In the genomic region with DNA sequence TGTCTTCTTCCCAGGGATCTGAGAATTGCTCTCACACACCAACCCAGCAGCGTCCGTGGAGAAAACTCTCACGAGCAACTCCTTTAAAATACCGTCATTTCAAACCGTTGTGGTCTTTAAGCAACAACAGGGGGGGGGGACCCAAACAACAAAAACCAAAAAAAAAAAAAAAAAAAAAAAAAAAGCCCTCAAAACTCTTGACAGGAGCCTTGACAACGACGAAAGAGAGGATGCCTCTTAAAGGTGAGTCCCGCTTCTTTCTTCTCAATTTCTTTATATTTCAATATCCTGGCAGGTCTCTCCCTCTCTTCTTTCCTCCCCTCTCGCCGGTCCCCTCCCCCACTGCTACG, we compare ENCODE assay signal across 8 mouse cellular contexts. TPM values are rescaled to one million over a fixed set of nuclear protein-coding genes. Genes with fewer than 3 reads are reported as not detected.
DNase-seq lines count a peak whose midpoint lies in the region; ATAC-seq and TF ChIP-seq lines count a peak whose summit lies in the region.

No protein-coding gene starts in this region.

- DNase-seq in heart, postnatal 36 days = no peak
- no peak for DNase-seq in G1E (ENCODE audit: low spot score)
- no peak for DNase-seq in testis, postnatal 14 days (ENCODE audit: low spot score)
- DNase-seq in thymus, postnatal 14 days = no peak
- no peak for DNase-seq in cerebellum, adult 11 months

- H3K4me2 ChIP-seq in heart, embryonic 14.5 days (ENCODE audit: low read length) = peak overlapping the region; percentile 70
- H3K4me2 ChIP-seq in hindbrain, embryonic 12.5 days (replicated peaks) = peak overlapping the region; percentile 61
- H3K4me2 ChIP-seq in midbrain, embryonic 12.5 days (replicated peaks) = peak overlapping the region; percentile 59

- peaks cover 14 to 30% of the 10 kb centered on the region in 2 experiments; a peak in 3 of 4 replicates for H3K4me1 ChIP-seq in heart, embryonic 14.5 days (ENCODE audit: control insufficient read depth in 2 of 2, insufficient read depth in 2 of 2, low read length in 2 of 2)
- peaks cover 54% of the 10 kb centered on the region for H3K4me1 ChIP-seq in G1E (ENCODE audit: insufficient read depth, low read depth, low read length)
- H3K4me1 ChIP-seq in hindbrain, embryonic 12.5 days = peaks cover 40% of the 10 kb centered on the region
- H3K4me1 ChIP-seq in midbrain, embryonic 12.5 days = peaks cover 55% of the 10 kb centered on the region

- intact Hi-C loops in heart, postnatal 36 days (cut with DNase I) = loop anchor here (5.0 kb wide), 1 partner anchor 227 kb away; the partner anchor contains the start of genes Elp4 and Immp1l

- under 1% methylated on average over 11 of the region's 11 CpGs for WGBS in heart, embryonic 14.5 days
- WGBS in hindbrain, embryonic 12.5 days = 0% methylated on average over 11 of the region's 11 CpGs
- 2% methylated on average over 11 of the region's 11 CpGs for WGBS in midbrain, embryonic 12.5 days

- H3K9me3 ChIP-seq in heart, embryonic 14.5 days (ENCODE audit: control insufficient read depth, low read length) = no peaks in the 10 kb centered on the region
- no peaks in the 10 kb centered on the region for H3K9me3 ChIP-seq in G1E (replicated peaks)
- H3K9me3 ChIP-seq in hindbrain, embryonic 12.5 days (replicated peaks) = no peaks in the 10 kb centered on the region
- no peaks in the 10 kb centered on the region for H3K9me3 ChIP-seq in midbrain, embryonic 12.5 days

- peaks cover 99% of the 10 kb centered on the region for H3K27me3 ChIP-seq in heart, embryonic 14.5 days (ENCODE audit: control insufficient read depth, insufficient read depth, low read length)
- H3K27me3 ChIP-seq in G1E (ENCODE audit: insufficient read depth, low read length) = peaks cover 32% of the 10 kb centered on the region
- peaks cover 92% of the 10 kb centered on the region for H3K27me3 ChIP-seq in hindbrain, embryonic 12.5 days
- H3K27me3 ChIP-seq in midbrain, embryonic 12.5 days = peaks cover 95% of the 10 kb centered on the region

- peak overlapping the region; percentile 31 to 44 for H3K4me3 ChIP-seq in heart, embryonic 14.5 days (ENCODE audit: control insufficient read depth in 1 of 2, insufficient read depth in 1 of 2, low read depth in 1 of 2, low read length in 2 of 2)
- H3K4me3 ChIP-seq in G1E (ENCODE audit: low read depth, low read length) = peak overlapping the region; percentile 84
- peak overlapping the region; percentile 51 for H3K4me3 ChIP-seq in hindbrain, embryonic 12.5 days
- H3K4me3 ChIP-seq in midbrain, embryonic 12.5 days = peak overlapping the region; percentile 54

- no peak for TF ChIP-seq CTCF in G1E (IDR thresholded peaks at IDR 0.05; ENCODE audit: low read depth, low read length)

- H3K36me3 ChIP-seq in heart, embryonic 14.5 days (ENCODE audit: control insufficient read depth, insufficient read depth, low read length) = no peaks in the 10 kb centered on the region
- peaks cover 13% of the 10 kb centered on the region for H3K36me3 ChIP-seq in G1E (replicated peaks)
- no peaks in the 10 kb centered on the region for H3K36me3 ChIP-seq in hindbrain, embryonic 12.5 days
- no peaks in the 10 kb centered on the region for H3K36me3 ChIP-seq in midbrain, embryonic 12.5 days

- ATAC-seq in heart, embryonic 14.5 days (ENCODE audit: insufficient number of reproducible peaks, insufficient read depth, low FRiP score, low read depth) = no peak
- ATAC-seq in G1E (ENCODE audit: extremely low read depth, insufficient number of reproducible peaks, low FRiP score, poor library complexity, severe bottlenecking) = no peak
- no peak for ATAC-seq in hindbrain, embryonic 12.5 days (ENCODE audit: low FRiP score)
- no peak for ATAC-seq in midbrain, embryonic 12.5 days (ENCODE audit: low FRiP score, low read depth)

- no peak overlapping the region for H3K27ac ChIP-seq in heart, embryonic 14.5 days (replicated peaks in 1 of 2; ENCODE audit: control insufficient read depth in 1 of 2, insufficient read depth in 1 of 2, low read depth in 2 of 2, low read length in 2 of 2)
- peak overlapping the region; percentile 73 for H3K27ac ChIP-seq in hindbrain, embryonic 12.5 days
- peak overlapping the region; percentile 81 for H3K27ac ChIP-seq in midbrain, embryonic 12.5 days (replicated peaks)

- peak overlapping the region; percentile 16; the same call in 1 of the 2 replicates for H3K9ac ChIP-seq in heart, embryonic 14.5 days (ENCODE audit: low read length)
- peak overlapping the region; percentile 85 for H3K9ac ChIP-seq in hindbrain, embryonic 12.5 days
- H3K9ac ChIP-seq in midbrain, embryonic 12.5 days (replicated peaks) = peak overlapping the region; percentile 76

RNA-seq across cellular contexts. Expression of gene Pax6, which starts 7.0 kb away (rescaled TPM):
- 0.12 and 0.23 TPM in 2 replicates for polyA plus RNA-seq in heart, embryonic 14.5 days (2014; fragmentation: Nextera tagmentation; extraction: Ambion mirVana)
- not detected for total RNA-seq in heart, postnatal 36 days (2021)
- total RNA-seq in G1E (2014; fragmentation: Nextera tagmentation) (98.2 and 117 TPM in 2 replicates), G1E (2017) (67.3 and 71.0 TPM in 2 replicates)
- polyA plus RNA-seq in G1E (2012) = 36.4 and 37.9 TPM in 2 replicates
- polyA plus RNA-seq in hindbrain, embryonic 12.5 days (2016; fragmentation: Nextera tagmentation; extraction: Ambion mirVana) = 17.9 and 20.1 TPM in 2 replicates
- polyA plus RNA-seq in midbrain, embryonic 12.5 days (2016; fragmentation: Nextera tagmentation; extraction: Ambion mirVana) = 21.5 and 74.8 TPM in 2 replicates

Comparison
In these comparisons a context has a peak if more than half of its experiments do, and no peak if none do; other contexts are left out.
1. H3K27ac ChIP-seq: peak in hindbrain, embryonic 12.5 days (single experiment) and midbrain, embryonic 12.5 days (single experiment); none in heart, embryonic 14.5 days (0 of 2).
2. H3K9ac ChIP-seq: peak in every context shown above with its lines; median percentile 85 in hindbrain, embryonic 12.5 days; 76 in midbrain, embryonic 12.5 days; 16 in heart, embryonic 14.5 days.
3. RNA of gene Pax6, which starts 7.0 kb away (polyA plus RNA-seq): 36.4 to 37.9 TPM in G1E, 21.5 to 74.8 TPM in midbrain, embryonic 12.5 days and 17.9 to 20.1 TPM in hindbrain, embryonic 12.5 days; 0.12 to 0.23 TPM in heart, embryonic 14.5 days; every median in the first group is over 10 times any median in the second.
4. Peak in every context shown above with its lines, with median percentiles within 50 percentile points of each other: H3K4me2 ChIP-seq and H3K4me3 ChIP-seq.